Mouse (Mus musculus) intestine, postnatal 0 days (tissue): ENCODE measurements around the gene Ergic2. TPM values are rescaled to one million over a fixed set of nuclear protein-coding genes. Genes with fewer than 3 reads are reported as not detected.
"Not testable (repeated sequence)": the region's sequence is repeated elsewhere in the genome, so short reads cannot be mapped to it uniquely, and the experiment has no call there.

ENCODE experiments used
- ATAC-seq: fragments of 200-750 bp; cut with Nextera tagmentation; 2 replicates; pipeline ENCODE4 v1.8.0; 2017; ENCODE audit warnings: mild to moderate bottlenecking, moderate TSS enrichment, moderate library complexity
- H3K27ac ChIP-seq: fragments of 300-500 bp; sonication (generic); 2 replicates; pipeline ENCODE4 v1.5.1; 2014; ENCODE audit warnings: mild to moderate bottlenecking, low read depth, low read length, moderate library complexity
- H3K27me3 ChIP-seq: fragments of 300-500 bp; sonication (generic); replicated peaks from 2 replicates; pipeline ENCODE4 v1.6.1; 2014; ENCODE audit warnings: low read length, mixed read lengths; ENCODE audit not compliant: control insufficient read depth, insufficient read depth
- H3K36me3 ChIP-seq: fragments of 300-500 bp; sonication (generic); 2 replicates; pipeline ENCODE4 v1.6.1; 2014; ENCODE audit warnings: mild to moderate bottlenecking, moderate library complexity; ENCODE audit not compliant: control insufficient read depth, insufficient read depth
- H3K4me1 ChIP-seq: fragments of 300-500 bp; sonication (generic); replicated peaks from 2 replicates; pipeline ENCODE4 v1.6.1; 2014; ENCODE audit warnings: antibody characterized with exemption, low read length, mixed read lengths; ENCODE audit not compliant: control insufficient read depth, insufficient read depth
- H3K4me2 ChIP-seq: fragments of 300-500 bp; sonication (generic); replicated peaks from 2 replicates; pipeline ENCODE4 v1.6.1; 2014; ENCODE audit warnings: low read depth, mild to moderate bottlenecking, moderate library complexity
- H3K4me3 ChIP-seq: fragments of 300-500 bp; sonication (generic); 2 replicates; pipeline ENCODE4 v1.5.1; 2014; ENCODE audit warnings: low read depth, low read length
- H3K9ac ChIP-seq: fragments of 300-500 bp; sonication (generic); 2 replicates; pipeline ENCODE4 v1.6.1; 2014; ENCODE audit warnings: mild to moderate bottlenecking, low read depth, low read length
- H3K9me3 ChIP-seq: fragments of 300-500 bp; sonication (generic); 2 replicates; pipeline ENCODE4 v1.6.1; 2016; ENCODE audit warnings: mixed run types; ENCODE audit not compliant: control insufficient read depth
- CTCF ChIP-seq: sonication (generic); IDR thresholded peaks from 2 replicates; pipeline ENCODE4 v1.5.1; 2016; ENCODE audit warnings: low read depth, mild to moderate bottlenecking, control low read depth, antibody characterized with exemption, moderate library complexity
- WGBS: fragments of 180-500 bp; shearing (Covaris S2); extraction: QIAGEN DNeasy Blood & Tissue Kit; methylation state at CpG from one replicate; pipeline ENCODE4 v1.1.7; 2014; 5-methylcytosine and 5-hydroxymethylcytosine counted together
- polyA plus RNA-seq: library from polyadenylated mRNA; unstranded; fragments of >200 nt; fragmentation: Nextera tagmentation; extraction: Ambion mirVana; gene quantifications from 2 replicates; pipeline ENCODE4 v1.2.1, GENCODE M21; 2015

The Ergic2 gene
- polyA plus RNA-seq, 1 experiment from 2014 or later, result 198 TPM

DNA sequence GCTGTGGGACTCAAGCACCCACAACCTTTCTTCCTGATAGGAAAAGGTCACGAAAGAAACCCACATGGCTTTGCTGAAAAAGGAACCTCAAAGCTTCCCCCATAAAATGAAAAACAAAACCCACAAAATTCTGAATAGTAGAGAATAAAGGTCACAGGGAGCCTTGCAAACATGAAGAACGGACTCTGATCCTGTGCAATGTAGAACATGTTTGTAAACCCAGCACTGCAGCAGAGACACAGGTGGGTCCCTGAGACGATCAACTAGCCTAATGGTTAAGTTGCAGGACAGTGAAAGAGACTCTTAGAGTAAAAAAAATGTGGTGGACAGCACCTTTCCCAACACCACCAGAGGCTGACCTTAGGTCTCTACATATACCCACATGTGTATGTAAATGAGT, 12.4 kb downstream of the Ergic2 start:
- Histone ChIP-seq H3K9me3 (no peaks in the 10 kb centered on the region), H3K4me2 (no peak overlapping the region), H3K36me3 (peaks cover 48% of the 10 kb centered on the region), H3K27ac (peak overlapping the region; percentile 65), H3K4me1 (no peaks in the 10 kb centered on the region), H3K9ac (no peak overlapping the region), H3K4me3 (no peak overlapping the region), H3K27me3 (no peaks in the 10 kb centered on the region)
- peak; percentile 56 for ATAC-seq
- WGBS, result 50% methylated on average over 3 of the region's 3 CpGs
- TF ChIP-seq CTCF, result no peak

DNA sequence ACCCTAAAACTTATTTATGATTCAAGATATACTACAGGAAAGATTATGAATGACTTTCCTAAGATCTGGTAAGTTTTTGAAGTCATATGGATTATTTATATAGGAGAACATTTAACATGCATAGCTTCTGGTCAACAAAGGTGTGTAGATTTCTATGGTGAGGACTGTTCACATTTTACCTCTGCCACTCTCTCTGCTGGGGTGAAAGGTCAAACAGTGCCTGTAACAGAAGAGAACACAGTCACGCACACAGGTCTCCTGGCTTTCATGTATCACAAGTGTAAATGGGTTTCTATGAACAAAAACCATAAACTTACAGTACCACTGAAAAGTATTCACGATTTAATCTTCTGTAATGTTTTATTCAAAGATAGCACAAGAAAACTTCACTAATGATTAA, 13.0 kb downstream of the Ergic2 start:
- Histone ChIP-seq H3K4me2 (no peak overlapping the region), H3K27ac (peak overlapping the region; percentile 65), H3K4me1 (no peaks in the 10 kb centered on the region), H3K4me3 (no peak overlapping the region), H3K27me3 (no peaks in the 10 kb centered on the region), H3K9ac (no peak overlapping the region), H3K9me3 (no peaks in the 10 kb centered on the region), H3K36me3 (peaks cover 47% of the 10 kb centered on the region)
- 34% methylated on average over 2 of the region's 2 CpGs for WGBS
- ATAC-seq, result 0 out of 2 replicates have a peak, but pooled peaks have one; percentile 34
- TF ChIP-seq CTCF, result no peak

GRCm38 (mm10) chr6:148193972-148194701, 18.0 kb downstream of the Ergic2 start:
- H3K4me3 ChIP-seq, result no peak overlapping the region
- no peaks in the 10 kb centered on the region for H3K27me3 ChIP-seq
- 37% methylated on average over 6 of the region's 6 CpGs for WGBS
- no peak overlapping the region for H3K9ac ChIP-seq
- H3K4me2 ChIP-seq, result no peak overlapping the region
- H3K4me1 ChIP-seq, result no peaks in the 10 kb centered on the region
- H3K9me3 ChIP-seq, result no peaks in the 10 kb centered on the region
- TF ChIP-seq CTCF, result no peak
- peak; percentile 97 for ATAC-seq
- H3K27ac ChIP-seq, result peak overlapping the region; percentile 87
- H3K36me3 ChIP-seq, result peaks cover 40% of the 10 kb centered on the region

- Histone ChIP-seq H3K9ac (no peak overlapping the region), H3K4me3 (no peak overlapping the region), H3K27me3 (no peaks in the 10 kb centered on the region), H3K4me2 (no peak overlapping the region), H3K27ac (peak overlapping the region; percentile 89), H3K9me3 (no peaks in the 10 kb centered on the region), H3K36me3 (peaks cover 73% of the 10 kb centered on the region), H3K4me1 (no peaks in the 10 kb centered on the region; the same call in 1 of the 2 replicates)
- 51% methylated on average over 1 of the region's 1 CpGs for WGBS
- ATAC-seq, result peak; percentile 91
- TF ChIP-seq CTCF, result no peak
Observed at GRCm38 (mm10) chr6:148185694-148186093, 26.5 kb downstream of the Ergic2 start.

DNA sequence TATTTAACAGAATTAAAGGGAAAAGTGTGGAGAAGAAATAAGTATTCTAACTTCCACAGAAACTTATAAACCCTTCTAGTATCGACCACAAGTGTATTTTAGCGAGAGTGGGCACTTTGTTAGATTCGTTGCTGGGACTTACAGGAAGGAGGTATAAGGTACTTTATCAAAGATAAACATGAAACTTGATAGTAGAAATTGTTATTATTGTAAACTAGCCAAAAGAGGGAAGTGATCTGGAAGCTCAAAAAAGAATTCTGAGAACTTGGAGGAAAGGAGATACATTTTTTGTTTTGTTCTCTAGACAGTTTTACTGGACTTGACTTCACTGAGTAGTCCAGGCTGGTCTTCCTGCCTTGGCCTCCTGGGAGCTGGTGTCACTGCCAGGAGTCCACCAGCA, 39.3 kb downstream of the Ergic2 start:
- H3K9ac ChIP-seq, result no peak overlapping the region
- no peaks in the 10 kb centered on the region for H3K36me3 ChIP-seq
- no peak overlapping the region for H3K4me3 ChIP-seq
- H3K27me3 ChIP-seq, result no peaks in the 10 kb centered on the region
- no peaks in the 10 kb centered on the region for H3K4me1 ChIP-seq
- H3K27ac ChIP-seq, result no peak overlapping the region
- TF ChIP-seq CTCF, result no peak
- 58% methylated on average over 3 of the region's 3 CpGs for WGBS
- no peak for ATAC-seq
- no peak overlapping the region for H3K4me2 ChIP-seq
- H3K9me3 ChIP-seq, result no peaks in the 10 kb centered on the region

DNA sequence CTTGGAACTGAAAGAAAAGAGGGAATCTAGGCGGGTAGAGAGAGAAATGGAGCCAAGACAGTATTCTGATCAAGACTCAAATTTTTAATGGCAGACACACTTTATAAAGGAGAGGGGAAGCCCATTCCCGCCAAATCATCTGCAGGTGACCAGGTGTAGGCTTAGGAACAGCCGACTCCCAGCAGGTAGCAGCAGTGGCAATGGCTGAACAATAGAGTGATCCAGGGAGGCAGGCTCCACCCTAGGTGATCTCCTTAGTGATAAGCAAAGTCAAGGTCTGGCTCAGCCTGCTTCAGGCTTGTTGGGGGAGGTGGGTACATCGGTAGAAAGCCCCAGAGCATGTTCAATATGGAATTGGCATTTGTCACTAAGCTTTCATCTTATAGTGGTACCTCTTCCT, 59.9 kb downstream of the Ergic2 start:
- not testable (repeated sequence) for H3K9ac ChIP-seq, H3K4me2 ChIP-seq, ATAC-seq, H3K27ac ChIP-seq, H3K27me3 ChIP-seq, H3K4me3 ChIP-seq, H3K9me3 ChIP-seq, H3K36me3 ChIP-seq, H3K4me1 ChIP-seq
- WGBS, result 64% methylated on average over 4 of the region's 4 CpGs
